Mouse (Mus musculus) forebrain, embryonic 10.5 days (tissue): ENCODE results near the gene Zhx3. TPM values are rescaled to one million over a fixed set of nuclear protein-coding genes. Genes with fewer than 3 reads are reported as not detected.

Experiments
- DNase-seq: peaks from one replicate; pipeline ENCODE4 v3.0.0-alpha.2; 2017; ENCODE audit warnings: low spot score; ENCODE audit errors: extremely low spot score
- H3K27ac ChIP-seq: fragments of 300-500 bp; sonication (generic); 2 replicates; pipeline ENCODE4 v1.5.1; 2016; ENCODE audit warnings: mild to moderate bottlenecking
- H3K27me3 ChIP-seq: fragments of 300-500 bp; sonication (generic); 2 replicates; pipeline ENCODE4 v1.6.1; 2016; ENCODE audit warnings: mild to moderate bottlenecking; ENCODE audit not compliant: poor library complexity, severe bottlenecking
- H3K36me3 ChIP-seq: fragments of 300-500 bp; sonication (generic); replicated peaks from 2 replicates; pipeline ENCODE4 v1.6.1; 2016; ENCODE audit warnings: mild to moderate bottlenecking, moderate library complexity
- H3K4me1 ChIP-seq: fragments of 300-500 bp; sonication (generic); 2 replicates; pipeline ENCODE4 v1.6.1; 2016
- H3K4me3 ChIP-seq: fragments of 300-500 bp; sonication (generic); 2 replicates; pipeline ENCODE4 v1.5.1; 2016; ENCODE audit warnings: mild to moderate bottlenecking, moderate library complexity
- H3K9me3 ChIP-seq: fragments of 300-500 bp; sonication (generic); 2 replicates; pipeline ENCODE4 v1.6.1; 2016; ENCODE audit warnings: mild to moderate bottlenecking, moderate library complexity
- WGBS: fragments of 180-500 bp; shearing (Covaris S2); methylation state at CpG from one replicate; pipeline ENCODE4 v1.1.7; 2016; 5-methylcytosine and 5-hydroxymethylcytosine counted together
- polyA plus RNA-seq: library from polyadenylated mRNA; unstranded; fragments of >200 nt; fragmentation: Nextera tagmentation; extraction: Ambion mirVana; gene quantifications from 2 replicates; pipeline ENCODE4 v1.2.1, GENCODE M21; 2016

Zhx3 gene
- polyA plus RNA-seq, 1 experiment from 2014 or later, result 5.8 TPM

DNA sequence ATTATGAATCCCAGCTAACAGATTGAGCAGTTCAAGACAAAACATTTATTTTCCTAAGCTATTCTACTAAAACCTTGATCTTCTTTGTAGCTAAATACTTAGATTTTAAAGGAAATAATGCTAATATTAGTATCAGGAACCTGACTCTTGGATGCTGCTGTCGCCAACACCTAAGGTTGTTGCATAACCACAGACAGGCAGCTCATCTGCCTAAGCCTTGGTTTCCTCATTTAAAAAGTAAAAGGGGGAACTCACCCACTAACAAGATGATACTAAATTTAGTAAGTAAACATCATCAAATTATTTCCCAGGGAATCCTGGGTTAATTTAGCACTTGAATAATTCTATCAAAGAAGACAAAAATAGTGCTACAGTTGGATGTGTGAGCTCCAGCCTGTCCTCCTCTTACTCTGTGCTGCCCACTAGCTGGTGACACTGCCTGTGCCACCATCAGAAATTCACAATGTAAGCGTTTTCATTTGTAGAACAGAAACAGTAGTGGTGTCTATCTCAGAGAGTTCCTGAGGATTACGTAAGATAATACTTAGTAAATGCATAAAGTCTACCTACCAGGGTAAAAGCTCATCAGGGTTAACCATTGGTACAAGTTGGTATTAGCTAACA lies 23.1 kb downstream of the Zhx3 start:
- H3K4me1 ChIP-seq, result no peaks in the 10 kb centered on the region
- no peaks in the 10 kb centered on the region for H3K36me3 ChIP-seq
- no peak for DNase-seq
- H3K9me3 ChIP-seq, result no peaks in the 10 kb centered on the region
- WGBS, result 83% methylated on average over 3 of the region's 3 CpGs
- H3K27me3 ChIP-seq, result no peaks in the 10 kb centered on the region
- H3K27ac ChIP-seq, result no peak overlapping the region
- H3K4me3 ChIP-seq, result no peak overlapping the region

GRCm38 (mm10) chr2:160848186-160848585 lies 24.6 kb downstream of the Zhx3 start:
- Histone ChIP-seq H3K4me1 (no peaks in the 10 kb centered on the region), H3K9me3 (no peaks in the 10 kb centered on the region), H3K4me3 (no peak overlapping the region), H3K36me3 (no peaks in the 10 kb centered on the region), H3K27me3 (no peaks in the 10 kb centered on the region), H3K27ac (no peak overlapping the region)
- DNase-seq, result no peak
- 95% methylated on average over 2 of the region's 2 CpGs for WGBS

DNA sequence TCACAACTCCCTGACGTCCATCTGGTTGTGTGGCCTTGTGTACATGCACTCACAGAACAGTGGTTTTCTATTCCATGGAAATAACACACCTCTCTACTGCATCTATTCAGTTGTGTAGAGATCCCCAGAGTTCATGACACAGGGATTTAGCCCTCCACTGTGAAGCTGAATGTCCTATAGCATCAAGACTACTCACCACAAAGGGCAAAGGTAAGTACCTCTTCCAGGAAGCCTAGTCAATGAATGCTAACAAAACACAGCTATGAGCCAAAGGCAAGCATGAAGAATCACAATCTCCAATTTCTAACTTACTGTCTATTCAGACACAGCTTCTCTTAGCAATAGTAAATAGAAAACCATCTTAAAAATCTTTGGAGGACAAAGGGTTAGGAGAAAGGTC lies 25.1 kb downstream of the Zhx3 start:
- DNase-seq, result no peak
- WGBS, result 74% methylated on average over 1 of the region's 1 CpGs
- Histone ChIP-seq H3K27ac (no peak overlapping the region), H3K27me3 (no peaks in the 10 kb centered on the region), H3K4me1 (no peaks in the 10 kb centered on the region), H3K9me3 (no peaks in the 10 kb centered on the region), H3K36me3 (no peaks in the 10 kb centered on the region), H3K4me3 (no peak overlapping the region)

- H3K9me3 ChIP-seq, result no peaks in the 10 kb centered on the region
- H3K36me3 ChIP-seq, result no peaks in the 10 kb centered on the region
- 0 out of 2 replicates have a peak, but pooled peaks cover 4% of the 10 kb centered on the region for H3K4me1 ChIP-seq
- no peak overlapping the region for H3K4me3 ChIP-seq
- no peaks in the 10 kb centered on the region for H3K27me3 ChIP-seq
- no peak for DNase-seq
- H3K27ac ChIP-seq, result no peak overlapping the region
Observed at GRCm38 (mm10) chr2:160840838-160841237, 32.0 kb downstream of the Zhx3 start.

- Histone ChIP-seq H3K9me3 (no peaks in the 10 kb centered on the region), H3K27ac (no peak overlapping the region), H3K4me3 (no peak overlapping the region), H3K27me3 (no peaks in the 10 kb centered on the region), H3K4me1 (no peaks in the 10 kb centered on the region), H3K36me3 (peaks cover 3% of the 10 kb centered on the region; the same call in 1 of the 2 replicates)
- DNase-seq, result no peak
- WGBS, result 87% methylated on average over 1 of the region's 1 CpGs
Observed at GRCm38 (mm10) chr2:160810802-160811201, 62.0 kb downstream of the Zhx3 start.

- Histone ChIP-seq H3K36me3 (peaks cover 1% of the 10 kb centered on the region; the same call in 1 of the 2 replicates), H3K27me3 (no peaks in the 10 kb centered on the region), H3K27ac (no peak overlapping the region), H3K4me3 (no peak overlapping the region), H3K9me3 (no peaks in the 10 kb centered on the region), H3K4me1 (no peaks in the 10 kb centered on the region)
- no peak for DNase-seq
Observed at GRCm38 (mm10) chr2:160810376-160810775, 62.4 kb downstream of the Zhx3 start.

GRCm38 (mm10) chr2:160806091-160806521 lies 66.7 kb downstream of the Zhx3 start:
- Histone ChIP-seq H3K27ac (no peak overlapping the region), H3K4me1 (no peaks in the 10 kb centered on the region), H3K27me3 (no peaks in the 10 kb centered on the region), H3K36me3 (no peaks in the 10 kb centered on the region), H3K4me3 (no peak overlapping the region), H3K9me3 (no peaks in the 10 kb centered on the region)
- no peak for DNase-seq
- WGBS, result 72% methylated on average over 3 of the region's 3 CpGs

GRCm38 (mm10) chr2:160804794-160805527 lies 67.8 kb downstream of the Zhx3 start:
- no peaks in the 10 kb centered on the region for H3K27me3 ChIP-seq
- H3K4me3 ChIP-seq, result no peak overlapping the region
- H3K4me1 ChIP-seq, result no peaks in the 10 kb centered on the region
- H3K9me3 ChIP-seq, result no peaks in the 10 kb centered on the region
- WGBS, result 82% methylated on average over 4 of the region's 4 CpGs
- H3K36me3 ChIP-seq, result no peaks in the 10 kb centered on the region
- H3K27ac ChIP-seq, result no peak overlapping the region
- no peak for DNase-seq

GRCm38 (mm10) chr2:160802326-160802725 lies 70.5 kb downstream of the Zhx3 start:
- H3K27ac ChIP-seq, result no peak overlapping the region
- 92% methylated on average over 3 of the region's 3 CpGs for WGBS
- DNase-seq, result no peak
- no peak overlapping the region for H3K4me3 ChIP-seq
- H3K27me3 ChIP-seq, result no peaks in the 10 kb centered on the region
- no peaks in the 10 kb centered on the region for H3K4me1 ChIP-seq
- H3K9me3 ChIP-seq, result no peaks in the 10 kb centered on the region
- H3K36me3 ChIP-seq, result no peaks in the 10 kb centered on the region

DNA sequence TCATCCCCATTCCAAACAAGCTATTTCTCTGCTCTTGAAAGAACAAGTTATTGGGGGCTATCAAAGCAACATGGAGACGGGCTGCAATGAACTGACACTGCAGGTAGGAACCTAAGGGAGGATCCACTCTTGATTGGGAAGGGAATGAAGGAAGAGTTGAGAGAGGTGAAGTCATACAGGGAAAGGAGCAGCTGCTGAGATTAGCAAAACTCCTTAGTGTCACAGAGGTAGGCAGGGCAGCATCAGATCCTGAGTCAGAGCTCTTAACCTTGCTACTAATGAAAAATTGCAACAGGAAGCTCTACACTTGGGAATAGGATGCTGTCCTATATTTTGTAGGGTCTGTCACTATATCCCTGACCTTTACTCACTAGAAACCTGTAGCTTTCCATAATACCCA lies 71.8 kb downstream of the Zhx3 start:
- no peak for DNase-seq
- Histone ChIP-seq H3K27ac (no peak overlapping the region), H3K9me3 (no peaks in the 10 kb centered on the region), H3K4me1 (no peaks in the 10 kb centered on the region), H3K27me3 (no peaks in the 10 kb centered on the region), H3K36me3 (no peaks in the 10 kb centered on the region), H3K4me3 (no peak overlapping the region)
- 79% methylated on average over 1 of the region's 1 CpGs for WGBS

DNA sequence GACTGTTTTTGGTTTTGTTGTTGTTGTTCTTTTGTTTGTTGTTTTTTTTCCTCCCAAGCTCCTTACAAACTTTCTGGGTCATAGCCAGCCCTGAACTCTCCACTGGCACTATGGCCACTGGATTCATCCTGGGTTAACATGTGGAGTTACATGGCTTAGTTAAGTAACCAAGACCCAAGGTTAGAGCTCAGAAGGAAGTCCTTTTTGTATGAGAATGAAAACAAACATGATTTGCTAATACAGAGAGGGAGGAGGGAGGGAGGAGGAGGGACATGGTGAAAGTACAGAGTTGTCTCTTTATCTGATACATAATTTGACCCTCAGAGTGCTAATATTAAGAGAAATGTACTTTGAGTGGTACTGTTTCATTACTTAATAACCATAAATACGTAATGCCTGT lies 74.6 kb downstream of the Zhx3 start:
- Histone ChIP-seq H3K9me3 (no peaks in the 10 kb centered on the region), H3K27me3 (no peaks in the 10 kb centered on the region), H3K36me3 (no peaks in the 10 kb centered on the region), H3K27ac (no peak overlapping the region), H3K4me3 (no peak overlapping the region), H3K4me1 (no peaks in the 10 kb centered on the region)
- no peak for DNase-seq
- 89% methylated on average over 1 of the region's 1 CpGs for WGBS

- Histone ChIP-seq H3K27me3 (no peaks in the 10 kb centered on the region), H3K4me1 (no peaks in the 10 kb centered on the region), H3K4me3 (no peak overlapping the region), H3K36me3 (no peaks in the 10 kb centered on the region), H3K9me3 (no peaks in the 10 kb centered on the region), H3K27ac (no peak overlapping the region)
- WGBS, result 81% methylated on average over 2 of the region's 2 CpGs
- no peak for DNase-seq
Observed at GRCm38 (mm10) chr2:160796973-160797372, 75.8 kb downstream of the Zhx3 start.

- H3K9me3 ChIP-seq, result no peaks in the 10 kb centered on the region
- DNase-seq, result no peak
- WGBS, result 85% methylated on average over 2 of the region's 2 CpGs
Observed at GRCm38 (mm10) chr2:160793117-160793516, 79.7 kb downstream of the Zhx3 start.

More at GRCm38 (mm10) chr2:160793117-160793516, 79.7 kb downstream of the Zhx3 start:
- Histone ChIP-seq H3K4me1 (peaks cover 6% of the 10 kb centered on the region; the same call in 1 of the 2 replicates), H3K4me3 (no peak overlapping the region), H3K27me3 (no peaks in the 10 kb centered on the region), H3K36me3 (no peaks in the 10 kb centered on the region), H3K27ac (no peak overlapping the region)
